Mouse (Mus musculus): Measurements from ENCODE around the gene Gm12355.

DNA sequence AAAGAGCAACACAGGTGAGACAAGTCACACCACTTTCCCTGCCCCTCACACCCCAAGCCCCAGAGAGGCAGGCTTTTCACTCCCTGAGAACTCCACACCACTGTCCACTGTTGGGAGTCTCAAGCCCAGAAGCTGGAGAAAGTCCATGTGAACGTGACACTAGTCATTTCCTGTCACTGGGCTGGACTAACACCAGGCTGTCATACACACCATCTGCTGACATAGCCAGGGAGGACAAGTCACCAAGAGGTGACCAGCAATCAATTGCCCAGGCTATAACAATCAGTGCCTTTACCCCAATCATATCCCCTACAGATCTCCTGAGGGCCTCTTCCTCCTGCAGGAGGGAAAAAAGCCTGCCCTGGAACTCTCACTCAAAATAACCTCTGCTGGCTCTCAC, 41.3 kb downstream of the Gm12355 start:
- no peak for TF ChIP-seq MAX (IDR thresholded peaks at IDR 0.05; ENCODE audit: low read depth)
- TF ChIP-seq POLR2A (IDR thresholded peaks at IDR 0.05; ENCODE audit: insufficient read length, low read depth), result no peak
- TF ChIP-seq TCF12 (IDR thresholded peaks at IDR 0.05; ENCODE audit: insufficient read depth, poor library complexity, severe bottlenecking), result no peak
- no peak for TF ChIP-seq E2F4 (IDR thresholded peaks at IDR 0.05; ENCODE audit: insufficient read depth)
- TF ChIP-seq REST (IDR thresholded peaks at IDR 0.05; ENCODE audit: insufficient read depth, insufficient read length), result no peak
- no peak for TF ChIP-seq MYOD1 (IDR thresholded peaks at IDR 0.05; ENCODE audit: control insufficient read depth in 1 of 3, insufficient read length in 2 of 3, low read depth in 2 of 3)
- TF ChIP-seq MYOG (IDR thresholded peaks at IDR 0.05; ENCODE audit: control insufficient read depth in 1 of 3, insufficient read depth in 1 of 3, insufficient read length in 2 of 3, low read depth in 2 of 3), result no peak
- TF ChIP-seq USF1 (IDR thresholded peaks at IDR 0.05; ENCODE audit: low read depth), result no peak
